Mouse (Mus musculus) stomach, embryonic 16.5 days (tissue): ENCODE data around the gene Dusp22. TPM values are rescaled to one million over a fixed set of nuclear protein-coding genes. Genes with fewer than 3 reads are reported as not detected.

Experiments used
- ATAC-seq: fragments of 200-750 bp; cut with Nextera tagmentation; 2 replicates; pipeline ENCODE4 v1.8.0; 2017; ENCODE audit warnings: moderate number of reproducible peaks, moderate TSS enrichment; ENCODE audit not compliant: insufficient read depth, low FRiP score
- H3K27ac ChIP-seq: fragments of 300-500 bp; sonication (generic); 2 replicates; pipeline ENCODE4 v1.5.1; 2014; ENCODE audit warnings: low read length
- H3K27me3 ChIP-seq: fragments of 300-500 bp; sonication (generic); 2 replicates; pipeline ENCODE4 v1.6.1; 2014; ENCODE audit warnings: low read length, control low read depth, mixed read lengths; ENCODE audit not compliant: control insufficient read depth, insufficient read depth
- H3K36me3 ChIP-seq: fragments of 300-500 bp; sonication (generic); 2 replicates; pipeline ENCODE4 v1.6.1; 2014; ENCODE audit warnings: low read length; ENCODE audit not compliant: control insufficient read depth, insufficient read depth
- H3K4me1 ChIP-seq: fragments of 300-500 bp; sonication (generic); 2 replicates; pipeline ENCODE4 v1.6.1; 2014; ENCODE audit warnings: low read length, control low read depth, mixed read lengths; ENCODE audit not compliant: control insufficient read depth, insufficient read depth
- H3K4me2 ChIP-seq: fragments of 300-500 bp; sonication (generic); 2 replicates; pipeline ENCODE4 v1.6.1; 2014; ENCODE audit warnings: low read depth, low read length, mixed read lengths
- H3K4me3 ChIP-seq: fragments of 300-500 bp; sonication (generic); replicated peaks from 2 replicates; pipeline ENCODE4 v1.5.1; 2014; ENCODE audit warnings: mild to moderate bottlenecking, low read length
- H3K9ac ChIP-seq: fragments of 300-500 bp; sonication (generic); 2 replicates; pipeline ENCODE4 v1.6.1; 2014; ENCODE audit warnings: low read length
- H3K9me3 ChIP-seq: fragments of 300-500 bp; sonication (generic); replicated peaks from 2 replicates; pipeline ENCODE4 v1.6.1; 2016; ENCODE audit warnings: low read length, control low read depth; ENCODE audit not compliant: control insufficient read depth
- WGBS: fragments of 180-500 bp; shearing (Covaris S2); extraction: QIAGEN DNeasy Blood & Tissue Kit; methylation state at CpG from one replicate; pipeline ENCODE4 v1.1.7; 2014; 5-methylcytosine and 5-hydroxymethylcytosine counted together
- polyA plus RNA-seq: library from polyadenylated mRNA; unstranded; fragments of >200 nt; fragmentation: Nextera tagmentation; extraction: Ambion mirVana; gene quantifications from 2 replicates; pipeline ENCODE4 v1.2.1, GENCODE M21; 2015

The Dusp22 gene
- polyA plus RNA-seq, 1 experiment from 2014 or later: 31.4 TPM

GRCm38 (mm10) chr13:30688035-30688616 is 28.3 kb downstream of the Dusp22 start:
- Histone ChIP-seq H3K4me2 (no peak overlapping the region), H3K9ac (no peak overlapping the region), H3K27ac (no peak overlapping the region), H3K9me3 (no peaks in the 10 kb centered on the region), H3K36me3 (no peaks in the 10 kb centered on the region), H3K27me3 (no peaks in the 10 kb centered on the region), H3K4me1 (no peaks in the 10 kb centered on the region), H3K4me3 (no peak overlapping the region)
- no peak for ATAC-seq
- WGBS: 89% methylated on average over 12 of the region's 12 CpGs

- no peaks in the 10 kb centered on the region for H3K4me1 ChIP-seq
- no peak overlapping the region for H3K4me3 ChIP-seq
- no peaks in the 10 kb centered on the region for H3K36me3 ChIP-seq
- no peak overlapping the region for H3K27ac ChIP-seq
- 89% methylated on average over 5 of the region's 5 CpGs for WGBS
- no peak for ATAC-seq
- H3K9me3 ChIP-seq: no peaks in the 10 kb centered on the region
- H3K27me3 ChIP-seq: no peaks in the 10 kb centered on the region
- no peak overlapping the region for H3K4me2 ChIP-seq
- H3K9ac ChIP-seq: no peak overlapping the region
These were observed 29.7 kb downstream of the Dusp22 start for GRCm38 (mm10) chr13:30689475-30689874.

GRCm38 (mm10) chr13:30691441-30692292 is 31.9 kb downstream of the Dusp22 start:
- H3K27ac ChIP-seq: no peak overlapping the region
- H3K27me3 ChIP-seq: no peaks in the 10 kb centered on the region
- H3K4me3 ChIP-seq: no peak overlapping the region
- no peak for ATAC-seq
- 76% methylated on average over 9 of the region's 9 CpGs for WGBS
- H3K9me3 ChIP-seq: no peaks in the 10 kb centered on the region
- H3K4me2 ChIP-seq: no peak overlapping the region
- no peaks in the 10 kb centered on the region for H3K36me3 ChIP-seq
- no peak overlapping the region for H3K9ac ChIP-seq
- H3K4me1 ChIP-seq: no peaks in the 10 kb centered on the region

GRCm38 (mm10) chr13:30692644-30693385 is 33.0 kb downstream of the Dusp22 start:
- no peak overlapping the region for H3K4me3 ChIP-seq
- no peak overlapping the region for H3K27ac ChIP-seq
- 80% methylated on average over 7 of the region's 7 CpGs for WGBS
- H3K27me3 ChIP-seq: no peaks in the 10 kb centered on the region
- H3K9me3 ChIP-seq: no peaks in the 10 kb centered on the region
- no peak for ATAC-seq
- no peak overlapping the region for H3K4me2 ChIP-seq
- no peaks in the 10 kb centered on the region for H3K36me3 ChIP-seq
- no peak overlapping the region for H3K9ac ChIP-seq
- no peaks in the 10 kb centered on the region for H3K4me1 ChIP-seq

- Histone ChIP-seq H3K9me3 (no peaks in the 10 kb centered on the region), H3K4me2 (no peak overlapping the region), H3K9ac (no peak overlapping the region), H3K27ac (no peak overlapping the region), H3K4me1 (no peaks in the 10 kb centered on the region), H3K36me3 (no peaks in the 10 kb centered on the region), H3K27me3 (no peaks in the 10 kb centered on the region), H3K4me3 (no peak overlapping the region)
- 36% methylated on average over 1 of the region's 1 CpGs for WGBS
- no peak for ATAC-seq
These were observed 35.4 kb downstream of the Dusp22 start for GRCm38 (mm10) chr13:30695232-30695631.

- H3K4me3 ChIP-seq: no peak overlapping the region
- WGBS: 83% methylated on average over 2 of the region's 2 CpGs
- no peak overlapping the region for H3K9ac ChIP-seq
These were observed 36.1 kb downstream of the Dusp22 start for GRCm38 (mm10) chr13:30695890-30696289.

GRCm38 (mm10) chr13:30697880-30698279 is 38.1 kb downstream of the Dusp22 start:
- Histone ChIP-seq H3K27me3 (no peaks in the 10 kb centered on the region), H3K4me1 (no peaks in the 10 kb centered on the region), H3K9ac (no peak overlapping the region), H3K9me3 (no peaks in the 10 kb centered on the region), H3K4me2 (no peak overlapping the region), H3K27ac (no peak overlapping the region), H3K36me3 (no peaks in the 10 kb centered on the region), H3K4me3 (no peak overlapping the region)
- ATAC-seq: no peak
- 89% methylated on average over 5 of the region's 5 CpGs for WGBS

More at GRCm38 (mm10) chr13:30695890-30696289, 36.1 kb downstream of the Dusp22 start:
- Histone ChIP-seq H3K4me2 (no peak overlapping the region), H3K4me1 (no peaks in the 10 kb centered on the region), H3K36me3 (no peaks in the 10 kb centered on the region), H3K9me3 (no peaks in the 10 kb centered on the region), H3K27me3 (no peaks in the 10 kb centered on the region), H3K27ac (no peak overlapping the region)
- no peak for ATAC-seq

- Histone ChIP-seq H3K4me2 (no peak overlapping the region), H3K9ac (no peak overlapping the region), H3K27me3 (no peaks in the 10 kb centered on the region), H3K27ac (no peak overlapping the region), H3K4me1 (no peaks in the 10 kb centered on the region), H3K4me3 (no peak overlapping the region), H3K9me3 (no peaks in the 10 kb centered on the region), H3K36me3 (no peaks in the 10 kb centered on the region)
- no peak for ATAC-seq
- WGBS: 94% methylated on average over 5 of the region's 5 CpGs
These were observed 42.9 kb downstream of the Dusp22 start for GRCm38 (mm10) chr13:30702695-30703094.
